In genomic region chr2:169633491-169634289, GRCm38 (mm10) we compare ENCODE assay signal across 9 mouse cellular contexts. TPM values are rescaled to one million over a fixed set of nuclear protein-coding genes. Genes with fewer than 3 reads are reported as not detected.
DNase-seq lines count a peak whose midpoint lies in the region; ATAC-seq lines count a peak whose summit lies in the region.
"Had no signal": no experiment of that assay in that cellular context is flagged by ENCODE, and none has a peak within 500 bp of the region (broad histone marks: within the 10 kb centered on the region; RNA-seq: fewer than 3 reads in every experiment).

No protein-coding gene starts in this region.

- H3K4me2 ChIP-seq in forebrain, embryonic 14.5 days (ENCODE audit: low read length), result peak overlapping the region; percentile 99
- peak overlapping the region; percentile 93 for H3K4me2 ChIP-seq in limb, embryonic 13.5 days (replicated peaks)
- H3K4me2 ChIP-seq in neural tube, embryonic 11.5 days (ENCODE audit: low read depth), result peak overlapping the region; percentile 96

- peaks cover 4% of the 10 kb centered on the region; the same call in 1 of the 2 replicates for H3K4me1 ChIP-seq in forebrain, embryonic 14.5 days (ENCODE audit: control insufficient read depth, insufficient read depth, low read length)
- H3K4me1 ChIP-seq in limb, embryonic 13.5 days, result peaks cover 41% of the 10 kb centered on the region
- peaks cover 15% of the 10 kb centered on the region; the same call in 1 of the 2 replicates for H3K4me1 ChIP-seq in neural tube, embryonic 11.5 days (ENCODE audit: control insufficient read depth, insufficient read depth, low read length)

- H3K9me3 ChIP-seq in forebrain, embryonic 14.5 days (replicated peaks; ENCODE audit: control insufficient read depth, low read length), result no peaks in the 10 kb centered on the region
- no peaks in the 10 kb centered on the region for H3K9me3 ChIP-seq in limb, embryonic 13.5 days
- H3K9me3 ChIP-seq in neural tube, embryonic 11.5 days (ENCODE audit: control insufficient read depth, low read length), result no peaks in the 10 kb centered on the region

- H3K4me3 ChIP-seq in forebrain, embryonic 14.5 days (ENCODE audit: low read depth, low read length), result peak overlapping the region; percentile 56
- H3K4me3 ChIP-seq in limb, embryonic 13.5 days, result peak overlapping the region; percentile 72
- H3K4me3 ChIP-seq in neural tube, embryonic 11.5 days (ENCODE audit: low read depth, low read length), result peak overlapping the region; percentile 81

- peak; percentile 42; the same call in 1 of the 2 replicates for ATAC-seq in forebrain, embryonic 14.5 days
- peak; percentile 29; the same call in 1 of the 2 replicates for ATAC-seq in limb, embryonic 13.5 days (ENCODE audit: low FRiP score, low read depth)
- ATAC-seq in neural tube, embryonic 11.5 days (ENCODE audit: insufficient read depth, low FRiP score, low TSS enrichment), result peak; percentile 41

- H3K27me3 ChIP-seq in forebrain, embryonic 14.5 days (replicated peaks; ENCODE audit: control insufficient read depth, insufficient read depth, low read length), result no peaks in the 10 kb centered on the region
- H3K27me3 ChIP-seq in limb, embryonic 13.5 days, result no peaks in the 10 kb centered on the region
- H3K27me3 ChIP-seq in neural tube, embryonic 11.5 days (ENCODE audit: control insufficient read depth, insufficient read depth, low read length), result no peaks in the 10 kb centered on the region

- peak overlapping the region; percentile 76 for H3K9ac ChIP-seq in forebrain, embryonic 14.5 days (ENCODE audit: low read length)
- peak overlapping the region; percentile 95 for H3K9ac ChIP-seq in limb, embryonic 13.5 days
- H3K9ac ChIP-seq in neural tube, embryonic 11.5 days (ENCODE audit: low read length), result peak overlapping the region; percentile 89

- H3K36me3 ChIP-seq in forebrain, embryonic 14.5 days (ENCODE audit: control insufficient read depth, insufficient read depth, low read length), result no peaks in the 10 kb centered on the region
- no peaks in the 10 kb centered on the region for H3K36me3 ChIP-seq in limb, embryonic 13.5 days
- no peaks in the 10 kb centered on the region for H3K36me3 ChIP-seq in neural tube, embryonic 11.5 days (ENCODE audit: control insufficient read depth, insufficient read depth, low read length)

- H3K27ac ChIP-seq in forebrain, embryonic 14.5 days (ENCODE audit: low read depth, low read length), result no peak overlapping the region
- H3K27ac ChIP-seq in limb, embryonic 13.5 days, result peak overlapping the region; percentile 81
- H3K27ac ChIP-seq in neural tube, embryonic 11.5 days (ENCODE audit: low read depth, low read length), result peak overlapping the region; percentile 73

- peak; percentile 37 to 40 for DNase-seq in cerebellum, postnatal 14 days
- no peak for DNase-seq in cerebellum, adult 8-10 months
- DNase-seq in T-cell, adult 2 months (ENCODE audit: low spot score), result peak; percentile 12
- DNase-seq in forebrain, embryonic 14.5 days (ENCODE audit: low spot score), result peak; percentile 47
- peak; percentile 32 for DNase-seq in heart, postnatal 4 days
- peak; percentile 54 for DNase-seq in neural tube, embryonic 11.5 days (ENCODE audit: low spot score)
- peak; percentile 43 for DNase-seq in urinary bladder, postnatal 25 days (ENCODE audit: low spot score)

- WGBS in forebrain, embryonic 14.5 days, result 1% methylated on average over 38 of the region's 38 CpGs
- under 1% methylated on average over 37 of the region's 38 CpGs for WGBS in limb, embryonic 13.5 days
- under 1% methylated on average over 37 of the region's 38 CpGs for whole genome bisulfite sequencing in neural tube, embryonic 11.5 days

RNA-seq across cellular contexts. Expression of gene Tshz2, which starts 0.9 kb away (rescaled TPM):
- polyA plus RNA-seq in forebrain, embryonic 14.5 days (2014; fragmentation: Nextera tagmentation; extraction: Ambion mirVana), result 3.4 and 5.9 TPM in 2 replicates
- 10 to 100 TPM; 13.9 to 15.0 TPM for total RNA-seq in heart, postnatal 4 days (2021)
- polyA plus RNA-seq in limb, embryonic 13.5 days (2015; fragmentation: Nextera tagmentation; extraction: Ambion mirVana), result 14.5 and 16.1 TPM in 2 replicates
- 9.1 and 9.8 TPM in 2 replicates for polyA plus RNA-seq in neural tube, embryonic 11.5 days (2014; fragmentation: Nextera tagmentation; extraction: Ambion mirVana)
- polyA plus RNA-seq: C2C12 had no signal

RNA-seq across cellular contexts. Expression of gene Gm11011, which starts 46.1 kb away (rescaled TPM):
- not detected in 2 replicates for polyA plus RNA-seq in forebrain, embryonic 14.5 days (2014; fragmentation: Nextera tagmentation; extraction: Ambion mirVana)
- not detected for total RNA-seq in heart, postnatal 4 days (2021)
- not detected in 2 replicates for polyA plus RNA-seq in limb, embryonic 13.5 days (2015; fragmentation: Nextera tagmentation; extraction: Ambion mirVana)
- polyA plus RNA-seq in neural tube, embryonic 11.5 days (2014; fragmentation: Nextera tagmentation; extraction: Ambion mirVana), result not detected in 2 replicates
- polyA plus RNA-seq: C2C12 had no signal
